Mouse (Mus musculus): ENCODE results near the gene Rorc. TPM values are rescaled to one million over a fixed set of nuclear protein-coding genes. Genes with fewer than 3 reads are reported as not detected.

Rorc gene
- not detected for total RNA-seq (2018; cell fraction: chromatin; rRNA removed)
- total RNA-seq (2018; cell fraction: cytosol; rRNA removed): not detected
- total RNA-seq (2018; cell fraction: nucleus; rRNA removed): not detected
- not detected in 3 replicates for polyA plus RNA-seq (2018)

- Histone ChIP-seq H3K36me3 (ENCODE audit: inconsistent target) (no peaks in the 10 kb centered on the region), H3K4me3 (ENCODE audit: inconsistent target) (no peak within 1 kb of the TSS), H3K79me2 (ENCODE audit: inconsistent target) (no peaks in the 10 kb centered on the region), H3K27ac (no peak within 1 kb of the TSS)
- WGBS (ENCODE audit: missing documents): 45% methylated on average over 4 of the region's 5 CpGs
Measured at GRCm38 (mm10) chr3:94372641-94373040, at the start of gene Rorc. Gene Rorc, plus strand, starts transcription at chr3:94372794.

- Histone ChIP-seq H3K27ac (no peak overlapping the region), H3K4me3 (ENCODE audit: inconsistent target) (no peak overlapping the region), H3K79me2 (ENCODE audit: inconsistent target) (no peaks in the 10 kb centered on the region), H3K36me3 (ENCODE audit: inconsistent target) (no peaks in the 10 kb centered on the region)
- WGBS (ENCODE audit: missing documents): 85% methylated on average over 3 of the region's 3 CpGs
Measured at GRCm38 (mm10) chr3:94328681-94329080, 43.9 kb upstream of the Rorc start.

- H3K4me3 ChIP-seq (ENCODE audit: inconsistent target): no peak overlapping the region
- no peaks in the 10 kb centered on the region for H3K36me3 ChIP-seq (ENCODE audit: inconsistent target)
- WGBS (ENCODE audit: missing documents): 89% methylated on average over 3 of the region's 4 CpGs
- H3K79me2 ChIP-seq (ENCODE audit: inconsistent target): no peaks in the 10 kb centered on the region
- H3K27ac ChIP-seq: no peak overlapping the region
Measured at GRCm38 (mm10) chr3:94334442-94334841, 38.2 kb upstream of the Rorc start.

- H3K4me3 ChIP-seq (ENCODE audit: inconsistent target): no peak overlapping the region
- no peaks in the 10 kb centered on the region for H3K79me2 ChIP-seq (ENCODE audit: inconsistent target)
- no peaks in the 10 kb centered on the region for H3K36me3 ChIP-seq (ENCODE audit: inconsistent target)
- WGBS (ENCODE audit: missing documents): 90% methylated on average over 2 of the region's 3 CpGs
- H3K27ac ChIP-seq: no peak overlapping the region
Measured at GRCm38 (mm10) chr3:94338522-94338921, 34.1 kb upstream of the Rorc start.

- H3K36me3 ChIP-seq (ENCODE audit: inconsistent target): no peaks in the 10 kb centered on the region
- no peak within 1 kb of the TSS for H3K27ac ChIP-seq
- H3K4me3 ChIP-seq (ENCODE audit: inconsistent target): no peak within 1 kb of the TSS
- WGBS (ENCODE audit: missing documents): 77% methylated on average over 3 of the region's 3 CpGs
- no peaks in the 10 kb centered on the region for H3K79me2 ChIP-seq (ENCODE audit: inconsistent target)
Measured at GRCm38 (mm10) chr3:94341959-94342422, 30.6 kb upstream of the Rorc start, which contains the start of gene Them5. Gene Them5, plus strand, starts transcription at chr3:94342099.

- H3K4me3 ChIP-seq (ENCODE audit: inconsistent target): no peak overlapping the region
- H3K79me2 ChIP-seq (ENCODE audit: inconsistent target): no peaks in the 10 kb centered on the region
- 82% methylated on average over 1 of the region's 1 CpGs for WGBS (ENCODE audit: missing documents)
- H3K36me3 ChIP-seq (ENCODE audit: inconsistent target): no peaks in the 10 kb centered on the region
- H3K27ac ChIP-seq: no peak overlapping the region
Measured at GRCm38 (mm10) chr3:94342552-94342951, 30.0 kb upstream of the Rorc start.

GRCm38 (mm10) chr3:94344182-94344581, 28.4 kb upstream of the Rorc start:
- H3K27ac ChIP-seq: no peak overlapping the region
- 90% methylated on average over 2 of the region's 2 CpGs for WGBS (ENCODE audit: missing documents)
- H3K79me2 ChIP-seq (ENCODE audit: inconsistent target): no peaks in the 10 kb centered on the region
- no peak overlapping the region for H3K4me3 ChIP-seq (ENCODE audit: inconsistent target)
- no peaks in the 10 kb centered on the region for H3K36me3 ChIP-seq (ENCODE audit: inconsistent target)

- no peak overlapping the region for H3K27ac ChIP-seq
- WGBS (ENCODE audit: missing documents): 86% methylated on average over 3 of the region's 3 CpGs
- H3K4me3 ChIP-seq (ENCODE audit: inconsistent target): no peak overlapping the region
- H3K79me2 ChIP-seq (ENCODE audit: inconsistent target): no peaks in the 10 kb centered on the region
- no peaks in the 10 kb centered on the region for H3K36me3 ChIP-seq (ENCODE audit: inconsistent target)
Measured at GRCm38 (mm10) chr3:94344897-94345296, 27.7 kb upstream of the Rorc start.

GRCm38 (mm10) chr3:94348146-94348545, 24.4 kb upstream of the Rorc start:
- no peak overlapping the region for H3K4me3 ChIP-seq (ENCODE audit: inconsistent target)
- no peaks in the 10 kb centered on the region for H3K79me2 ChIP-seq (ENCODE audit: inconsistent target)
- no peak overlapping the region for H3K27ac ChIP-seq
- H3K36me3 ChIP-seq (ENCODE audit: inconsistent target): no peaks in the 10 kb centered on the region
- WGBS (ENCODE audit: missing documents): 82% methylated on average over 2 of the region's 2 CpGs

GRCm38 (mm10) chr3:94360812-94361211, 11.8 kb upstream of the Rorc start:
- Histone ChIP-seq H3K4me3 (ENCODE audit: inconsistent target) (no peak overlapping the region), H3K27ac (no peak overlapping the region), H3K79me2 (ENCODE audit: inconsistent target) (no peaks in the 10 kb centered on the region), H3K36me3 (ENCODE audit: inconsistent target) (no peaks in the 10 kb centered on the region)
- 13% methylated on average over 1 of the region's 1 CpGs for WGBS (ENCODE audit: missing documents)

- WGBS (ENCODE audit: missing documents): 91% methylated on average over 7 of the region's 7 CpGs
- no peaks in the 10 kb centered on the region for H3K79me2 ChIP-seq (ENCODE audit: inconsistent target)
- H3K36me3 ChIP-seq (ENCODE audit: inconsistent target): no peaks in the 10 kb centered on the region
- H3K4me3 ChIP-seq (ENCODE audit: inconsistent target): no peak within 1 kb of the TSS
- no peak within 1 kb of the TSS for H3K27ac ChIP-seq
Measured at GRCm38 (mm10) chr3:94362138-94362537, 10.5 kb upstream of the Rorc start, which contains the start of gene C2cd4d. Gene C2cd4d, plus strand, starts transcription at chr3:94362438.

GRCm38 (mm10) chr3:94363291-94364153, 9.1 kb upstream of the Rorc start:
- no peak overlapping the region for H3K27ac ChIP-seq
- H3K79me2 ChIP-seq (ENCODE audit: inconsistent target): no peaks in the 10 kb centered on the region
- H3K4me3 ChIP-seq (ENCODE audit: inconsistent target): no peak overlapping the region
- 10% methylated on average over 94 of the region's 97 CpGs for WGBS (ENCODE audit: missing documents)
- H3K36me3 ChIP-seq (ENCODE audit: inconsistent target): no peaks in the 10 kb centered on the region

- Histone ChIP-seq H3K36me3 (ENCODE audit: inconsistent target) (no peaks in the 10 kb centered on the region), H3K79me2 (ENCODE audit: inconsistent target) (no peaks in the 10 kb centered on the region), H3K27ac (no peak overlapping the region), H3K4me3 (ENCODE audit: inconsistent target) (no peak overlapping the region)
- 12% methylated on average over 19 of the region's 23 CpGs for WGBS (ENCODE audit: missing documents)
Measured at GRCm38 (mm10) chr3:94364154-94364526, 8.5 kb upstream of the Rorc start.

GRCm38 (mm10) chr3:94366761-94367160, 5.8 kb upstream of the Rorc start:
- H3K4me3 ChIP-seq (ENCODE audit: inconsistent target): no peak overlapping the region
- WGBS (ENCODE audit: missing documents): 29% methylated on average over 3 of the region's 3 CpGs

GRCm38 (mm10) chr3:94367511-94367910, 5.1 kb upstream of the Rorc start:
- WGBS (ENCODE audit: missing documents): 94% methylated on average over 6 of the region's 6 CpGs
- Histone ChIP-seq H3K27ac (no peak overlapping the region), H3K79me2 (ENCODE audit: inconsistent target) (no peaks in the 10 kb centered on the region), H3K36me3 (ENCODE audit: inconsistent target) (no peaks in the 10 kb centered on the region), H3K4me3 (ENCODE audit: inconsistent target) (no peak overlapping the region)

More at GRCm38 (mm10) chr3:94366761-94367160, 5.8 kb upstream of the Rorc start:
- no peaks in the 10 kb centered on the region for H3K36me3 ChIP-seq (ENCODE audit: inconsistent target)
- no peak overlapping the region for H3K27ac ChIP-seq
- no peaks in the 10 kb centered on the region for H3K79me2 ChIP-seq (ENCODE audit: inconsistent target)
